Mouse (Mus musculus): ENCODE results near the gene Mrln.

Mrln gene

GRCm38 (mm10) chr10:70204505-70205399, at the start of gene Mrln:
Gene Mrln (plus strand): TSS chr10:70204664.
- no peak for DNase-seq

- peak; percentile 77 for DNase-seq
These were observed 47.9 kb upstream of the Mrln start for GRCm38 (mm10) chr10:70156431-70157165.

GRCm38 (mm10) chr10:70159651-70160320, 44.7 kb upstream of the Mrln start:
- no peak for DNase-seq

GRCm38 (mm10) chr10:70160811-70161210, 43.7 kb upstream of the Mrln start:
- DNase-seq = no peak

DNA sequence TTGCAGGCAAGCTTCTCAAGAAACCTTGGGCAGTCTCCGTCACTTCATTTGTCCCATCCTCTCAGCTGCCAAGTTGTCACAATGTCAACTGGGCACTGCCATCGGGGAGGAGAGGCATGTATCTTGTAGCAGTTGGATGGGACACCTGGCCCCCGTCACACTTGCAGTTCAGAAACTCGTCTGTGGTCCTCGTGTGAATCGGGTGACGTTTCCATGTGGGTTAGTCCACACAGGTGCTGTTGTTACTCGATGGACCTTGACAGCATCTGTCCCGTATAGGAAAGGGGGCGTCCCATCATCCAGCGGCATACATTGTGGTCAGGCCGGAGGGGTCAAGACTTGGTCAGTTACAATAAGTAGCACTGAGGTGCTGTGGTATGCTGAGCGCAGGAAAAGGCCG, 43.0 kb upstream of the Mrln start:
- no peak for DNase-seq

DNA sequence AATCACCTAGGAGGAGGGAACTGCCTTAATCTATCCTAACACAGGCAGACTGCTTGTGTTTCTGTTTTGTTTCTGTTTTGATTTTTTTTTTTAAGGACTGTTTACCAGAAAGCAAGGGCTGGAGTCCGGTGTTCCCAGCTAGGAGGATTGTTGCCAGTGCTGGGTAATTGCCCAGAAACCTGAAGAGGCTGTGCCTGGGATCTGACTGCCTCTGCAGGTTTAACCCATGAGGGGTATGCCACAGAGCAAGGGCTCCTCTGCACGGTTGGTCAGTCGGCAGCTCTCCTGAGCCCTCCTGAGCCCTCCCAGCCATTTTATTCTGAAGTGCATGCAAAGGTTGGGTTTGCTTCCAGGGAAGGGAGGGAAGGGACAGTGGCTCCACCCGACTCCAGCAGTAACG, 40.8 kb upstream of the Mrln start:
- no peak for DNase-seq

GRCm38 (mm10) chr10:70165877-70166276, 38.6 kb upstream of the Mrln start:
- DNase-seq = no peak

GRCm38 (mm10) chr10:70166427-70166826, 38.0 kb upstream of the Mrln start:
- DNase-seq = no peak

DNA sequence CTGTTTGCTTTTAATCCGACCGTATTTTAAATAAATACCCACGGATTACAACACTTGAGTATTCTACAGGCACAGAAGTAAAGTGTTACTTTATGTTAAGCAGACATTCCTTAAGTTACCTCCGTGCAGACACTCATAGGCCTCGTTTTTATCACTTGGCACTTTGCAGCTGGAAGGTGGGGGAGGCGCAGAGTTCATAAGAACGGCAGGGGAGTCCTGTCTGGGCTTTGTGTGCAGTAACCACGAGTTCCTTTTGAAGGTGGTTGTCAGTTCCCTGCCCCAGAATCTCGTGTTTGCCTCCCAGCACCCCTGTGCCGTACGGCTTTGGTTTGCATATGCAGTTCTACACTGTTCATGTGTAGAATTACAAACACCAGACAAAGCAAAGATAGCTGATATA, 36.8 kb upstream of the Mrln start:
- DNase-seq = no peak

- no peak for DNase-seq
These were observed 36.1 kb upstream of the Mrln start for GRCm38 (mm10) chr10:70168396-70168795.

GRCm38 (mm10) chr10:70169044-70169443, 35.4 kb upstream of the Mrln start:
- DNase-seq = no peak

GRCm38 (mm10) chr10:70173314-70173713, 31.1 kb upstream of the Mrln start:
- peak; percentile 76 for DNase-seq

GRCm38 (mm10) chr10:70174494-70175190, 29.8 kb upstream of the Mrln start:
- no peak for DNase-seq

DNA sequence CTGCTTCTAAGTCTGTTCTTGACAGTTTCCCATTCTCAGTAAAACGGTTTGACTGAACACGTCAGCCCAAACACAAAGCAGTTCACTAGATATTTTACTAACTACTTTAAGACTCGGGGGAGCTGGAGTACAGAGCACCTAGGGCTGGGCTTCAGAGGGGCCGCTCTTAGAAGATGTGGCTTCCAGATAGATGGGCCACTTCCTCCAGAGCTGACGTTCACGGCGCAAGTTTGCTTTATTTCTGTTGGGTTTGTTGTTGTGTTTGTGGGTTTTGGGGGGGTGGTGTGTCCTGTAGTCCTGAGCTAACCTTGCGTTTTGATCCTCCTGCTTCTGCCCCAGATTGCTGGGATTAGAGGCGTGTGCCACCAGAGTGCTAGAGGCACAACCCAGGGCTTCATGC, 23.7 kb upstream of the Mrln start:
- no peak for DNase-seq

- no peak for DNase-seq
These were observed 23.0 kb upstream of the Mrln start for GRCm38 (mm10) chr10:70181279-70181972.

- no peak for DNase-seq
These were observed 21.0 kb upstream of the Mrln start for GRCm38 (mm10) chr10:70183210-70184080.

DNA sequence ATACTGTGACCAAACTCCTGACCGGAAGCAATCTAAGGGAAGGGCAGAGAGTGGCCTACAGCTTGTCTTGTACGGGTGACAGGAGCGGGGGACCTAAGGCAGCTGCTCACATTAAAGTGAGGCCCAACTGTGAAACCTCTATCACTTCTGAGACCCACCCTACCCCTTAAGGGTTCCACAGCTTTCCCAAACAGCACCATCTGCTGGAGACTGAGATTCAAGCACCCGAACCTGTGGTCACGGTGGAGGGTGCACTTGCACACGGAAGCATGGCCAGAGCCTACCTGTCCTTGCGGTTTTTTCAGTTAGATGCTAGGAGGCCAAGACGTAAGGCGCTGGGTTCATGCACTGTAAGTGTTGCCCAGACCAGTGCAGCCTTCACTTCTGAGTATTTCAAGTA, 18.3 kb upstream of the Mrln start:
- DNase-seq = peak; percentile 47

DNA sequence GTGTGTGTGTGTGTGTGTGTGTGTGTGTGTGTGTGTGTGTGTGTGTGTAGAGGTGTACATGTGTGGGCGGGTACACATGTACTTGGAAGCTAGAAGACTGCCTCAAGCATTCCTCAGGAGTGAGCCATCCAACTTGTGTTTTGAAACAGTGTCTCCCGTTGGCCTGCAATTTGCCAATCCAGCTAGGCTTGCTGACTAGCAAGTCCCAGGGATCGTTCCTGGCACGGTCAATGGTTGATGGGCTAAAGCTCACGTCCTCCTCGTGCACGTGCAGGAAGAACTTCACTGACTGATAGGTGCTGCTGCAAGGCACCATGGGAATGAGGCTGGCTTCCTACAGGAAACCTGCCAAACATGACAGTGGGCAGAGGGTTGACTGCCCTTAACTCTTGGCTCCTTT, 17.9 kb upstream of the Mrln start:
- no peak for DNase-seq

DNA sequence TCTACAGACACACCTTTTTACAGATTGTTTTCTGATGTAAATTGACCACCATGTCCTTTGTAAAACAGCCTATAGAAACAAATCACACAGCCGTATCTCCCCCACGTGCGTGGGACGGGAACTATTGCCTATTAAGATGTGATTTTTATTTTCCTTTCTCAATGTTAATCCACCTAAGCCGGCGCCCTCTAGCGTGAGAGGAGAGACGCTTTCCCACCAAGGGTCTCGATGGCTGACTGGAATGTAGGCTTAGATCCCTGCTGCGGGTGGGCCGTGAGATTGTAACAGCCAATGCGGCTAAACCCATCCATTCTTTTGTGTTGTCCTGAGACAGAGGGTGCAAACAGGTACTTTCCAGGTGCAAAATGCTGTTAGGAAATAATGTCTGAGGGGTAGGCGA, 14.6 kb upstream of the Mrln start:
- DNase-seq = no peak

GRCm38 (mm10) chr10:70194283-70194682, 10.2 kb upstream of the Mrln start:
- no peak for DNase-seq

DNA sequence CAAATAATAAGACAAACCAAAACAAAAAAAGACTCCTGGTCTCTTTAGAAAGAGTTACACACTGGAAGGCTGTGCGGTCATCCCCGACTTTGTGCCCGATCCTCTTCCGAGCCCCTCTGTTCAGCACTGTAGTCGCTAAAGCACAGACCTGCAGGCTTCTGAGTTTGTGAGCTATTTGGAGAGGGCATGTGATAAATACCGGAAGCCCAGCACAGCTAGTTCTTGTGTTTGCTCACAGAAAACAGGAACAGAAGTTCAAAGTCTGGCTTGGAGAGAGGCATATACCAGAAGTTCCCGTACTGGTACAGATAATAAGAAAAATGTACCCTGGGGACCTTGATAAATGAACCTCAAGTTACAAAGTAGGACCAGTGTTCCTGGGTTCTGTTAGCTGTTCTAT, 9.2 kb upstream of the Mrln start:
- DNase-seq = no peak

All from thymus, postnatal 25 days (tissue).